Comparison of ENCODE assay signal across 8 mouse cellular contexts in genomic region chr4:41708192-41708745, GRCm38 (mm10). TPM values are rescaled to one million over a fixed set of nuclear protein-coding genes. Genes with fewer than 3 reads are reported as not detected.
DNase-seq lines count a peak whose midpoint lies in the region; ATAC-seq lines count a peak whose summit lies in the region.

No protein-coding gene starts in this region.

- H3K9ac ChIP-seq in midbrain, embryonic 13.5 days (replicated peaks): no peak overlapping the region

- no peak for ATAC-seq in midbrain, embryonic 13.5 days

- H3K4me2 ChIP-seq in midbrain, embryonic 13.5 days (replicated peaks): no peak overlapping the region

- no peaks in the 10 kb centered on the region for H3K9me3 ChIP-seq in midbrain, embryonic 13.5 days

- peak overlapping the region; percentile 72 for H3K27ac ChIP-seq in midbrain, embryonic 13.5 days

- H3K36me3 ChIP-seq in midbrain, embryonic 13.5 days: peaks cover 8% of the 10 kb centered on the region; the same call in 1 of the 2 replicates

- peak; percentile 55 to 80 for DNase-seq in heart, postnatal 10 days
- no peak for DNase-seq in heart, postnatal 36 days
- DNase-seq in A20 (ENCODE audit: low read depth, low spot score): peak; percentile 74
- DNase-seq in Muller cell, postnatal 12 days (ENCODE audit: inconsistent ontology term): peak; percentile 40
- DNase-seq in forelimb bud, embryonic 11.5 days (ENCODE audit: low read depth, low spot score): peak; percentile 69
- no peak for DNase-seq in frontal cortex, postnatal 14 days (ENCODE audit: low spot score in 2 of 2)
- no peak for DNase-seq in frontal cortex, postnatal 10 days (ENCODE audit: low spot score in 2 of 2)

- H3K4me1 ChIP-seq in midbrain, embryonic 13.5 days (replicated peaks): peaks cover 57% of the 10 kb centered on the region

- peaks cover 16% of the 10 kb centered on the region for H3K27me3 ChIP-seq in midbrain, embryonic 13.5 days

- H3K4me3 ChIP-seq in midbrain, embryonic 13.5 days (replicated peaks): no peak overlapping the region

- WGBS in midbrain, embryonic 13.5 days: 44% methylated on average over 8 of the region's 8 CpGs

- intact Hi-C loops in heart, postnatal 10 days (cut with DNase I): loop anchor here (1.0 to 10.0 kb wide), 5 partner anchors 53 to 239 kb away; no protein-coding TSS in a partner anchor
- intact Hi-C loops in heart, postnatal 36 days (cut with DNase I): loop anchor here (1.0 to 5.0 kb wide), 4 partner anchors 55 to 239 kb away; no protein-coding TSS in a partner anchor

RNA-seq across cellular contexts. Expression of gene Rpp25l, which starts 5.1 kb away (rescaled TPM):
- total RNA-seq in heart, postnatal 10 days (2021): 10 to 100 TPM; 28.0 to 32.1 TPM
- 10 to 100 TPM; 31.6 to 32.3 TPM for total RNA-seq in heart, postnatal 36 days (2021)
- 63.9 and 67.4 TPM in 2 replicates for polyA plus RNA-seq in midbrain, embryonic 13.5 days (2015; fragmentation: Nextera tagmentation; extraction: Ambion mirVana)

RNA-seq across cellular contexts. Expression of gene Il11ra1, which starts 8.5 kb away (rescaled TPM):
- total RNA-seq in heart, postnatal 10 days (2021): 10 to 100 TPM; 65.3 to 66.2 TPM
- total RNA-seq in heart, postnatal 36 days (2021): 10 to 100 TPM; 85.5 to 91.8 TPM
- polyA plus RNA-seq in midbrain, embryonic 13.5 days (2015; fragmentation: Nextera tagmentation; extraction: Ambion mirVana): 34.0 and 34.9 TPM in 2 replicates

RNA-seq across cellular contexts. Expression of gene Cntfr, which starts 11.4 kb away (rescaled TPM):
- 1 to 10 TPM; 3.3 to 7.5 TPM for total RNA-seq in heart, postnatal 10 days (2021)
- total RNA-seq in heart, postnatal 36 days (2021): 1 to 10 TPM; 2.6 to 3.8 TPM
- 27.6 and 32.7 TPM in 2 replicates for polyA plus RNA-seq in midbrain, embryonic 13.5 days (2015; fragmentation: Nextera tagmentation; extraction: Ambion mirVana)

RNA-seq across cellular contexts. Expression of gene Dctn3, which starts 14.7 kb away (rescaled TPM):
- total RNA-seq in heart, postnatal 10 days (2021): 10 to 100 TPM; 85.9 to 92.3 TPM
- total RNA-seq in heart, postnatal 36 days (2021): 10 to 100 TPM; 70.7 to 77.7 TPM
- polyA plus RNA-seq in midbrain, embryonic 13.5 days (2015; fragmentation: Nextera tagmentation; extraction: Ambion mirVana): 270 and 278 TPM in 2 replicates

RNA-seq across cellular contexts. Expression of gene Arid3c, which starts 22.7 kb away (rescaled TPM):
- total RNA-seq in heart, postnatal 10 days (2021): not detected
- total RNA-seq in heart, postnatal 36 days (2021): not detected
- polyA plus RNA-seq in midbrain, embryonic 13.5 days (2015; fragmentation: Nextera tagmentation; extraction: Ambion mirVana): 0.26 and 0.32 TPM in 2 replicates

Comparison
In these comparisons a context has a peak if more than half of its experiments do, and no peak if none do; other contexts are left out.
1. DNase-seq: peak in heart, postnatal 10 days (2 of 2), A20 (single experiment), Muller cell, postnatal 12 days (single experiment) and forelimb bud, embryonic 11.5 days (single experiment); none in heart, postnatal 36 days (0 of 2), frontal cortex, postnatal 14 days (0 of 2) and frontal cortex, postnatal 10 days (0 of 2).